Mouse (Mus musculus): ENCODE data around the gene Naa80. TPM values are rescaled to one million over a fixed set of nuclear protein-coding genes. Genes with fewer than 3 reads are reported as not detected.

Gene Naa80
- polyA plus RNA-seq, 1 experiment: 18.6 TPM

DNA sequence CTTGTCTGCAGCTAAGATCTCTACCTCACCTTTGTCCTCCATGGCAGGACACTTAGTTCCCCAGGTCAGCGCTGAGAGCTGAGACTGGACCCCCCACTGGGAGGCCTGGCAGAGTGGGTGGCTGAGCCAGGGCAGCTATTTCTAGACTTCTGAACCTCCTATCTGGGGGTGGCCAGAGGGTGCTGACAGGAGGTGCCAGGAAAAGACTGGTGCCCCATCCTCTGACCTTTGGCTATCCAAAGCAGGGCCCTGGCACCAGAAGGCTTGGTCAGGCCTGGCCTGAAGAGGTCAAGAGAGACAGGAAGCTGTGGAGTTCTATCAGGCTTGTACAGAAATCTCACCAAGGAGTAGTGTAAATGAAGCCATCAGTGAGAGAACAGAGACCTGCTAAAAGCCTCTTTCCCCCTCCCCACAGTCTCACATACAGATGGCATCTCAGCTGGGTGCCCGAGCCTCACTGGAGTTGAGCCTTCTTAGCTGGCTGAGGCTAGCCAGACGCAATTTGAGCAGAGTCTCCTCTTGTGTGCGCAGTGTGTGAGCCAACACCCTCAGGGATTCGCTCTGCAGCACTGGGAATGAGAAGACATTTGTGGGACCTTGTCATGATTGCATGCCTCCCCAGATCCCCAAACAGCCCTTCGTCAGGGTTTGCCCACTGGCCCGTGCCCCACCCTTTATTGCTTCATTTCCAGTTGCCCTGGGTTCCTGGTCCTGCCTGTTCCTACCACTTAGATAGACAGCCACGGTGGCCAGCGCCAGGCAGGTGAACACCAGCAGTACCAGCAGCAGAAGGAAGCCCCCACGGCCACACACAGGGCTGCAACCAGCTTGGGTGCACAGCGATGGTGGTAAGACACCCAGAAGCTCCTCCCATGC lies 14.7 kb downstream of the Naa80 start:
- Histone ChIP-seq H3K9ac (ENCODE audit: low read depth, poor library complexity, severe bottlenecking) (no peak overlapping the region), H3K27ac (ENCODE audit: insufficient read depth, low read length) (no peak overlapping the region), H3K4me1 (ENCODE audit: control insufficient read depth, insufficient read depth, low read length) (no peaks in the 10 kb centered on the region), H3K9me3 (replicated peaks; ENCODE audit: control insufficient read depth, insufficient read depth, low read length, poor library complexity, severe bottlenecking) (peaks cover 13% of the 10 kb centered on the region), H3K4me3 (ENCODE audit: low read depth, low read length) (no peak overlapping the region), H3K36me3 (ENCODE audit: control insufficient read depth, insufficient read depth, low read length, poor library complexity, severe bottlenecking) (peaks cover 35% of the 10 kb centered on the region), H3K27me3 (ENCODE audit: control insufficient read depth, insufficient read depth, low read length, poor library complexity, severe bottlenecking) (no peaks in the 10 kb centered on the region)
- TF ChIP-seq CTCF (IDR thresholded peaks at IDR 0.05; ENCODE audit: low read depth, low read length) (no peak), POLR2A (IDR thresholded peaks at IDR 0.05; ENCODE audit: insufficient read depth, low read length) (no peak), EP300 (IDR thresholded peaks at IDR 0.05; ENCODE audit: insufficient read depth, low read depth, low read length) (no peak)

DNA sequence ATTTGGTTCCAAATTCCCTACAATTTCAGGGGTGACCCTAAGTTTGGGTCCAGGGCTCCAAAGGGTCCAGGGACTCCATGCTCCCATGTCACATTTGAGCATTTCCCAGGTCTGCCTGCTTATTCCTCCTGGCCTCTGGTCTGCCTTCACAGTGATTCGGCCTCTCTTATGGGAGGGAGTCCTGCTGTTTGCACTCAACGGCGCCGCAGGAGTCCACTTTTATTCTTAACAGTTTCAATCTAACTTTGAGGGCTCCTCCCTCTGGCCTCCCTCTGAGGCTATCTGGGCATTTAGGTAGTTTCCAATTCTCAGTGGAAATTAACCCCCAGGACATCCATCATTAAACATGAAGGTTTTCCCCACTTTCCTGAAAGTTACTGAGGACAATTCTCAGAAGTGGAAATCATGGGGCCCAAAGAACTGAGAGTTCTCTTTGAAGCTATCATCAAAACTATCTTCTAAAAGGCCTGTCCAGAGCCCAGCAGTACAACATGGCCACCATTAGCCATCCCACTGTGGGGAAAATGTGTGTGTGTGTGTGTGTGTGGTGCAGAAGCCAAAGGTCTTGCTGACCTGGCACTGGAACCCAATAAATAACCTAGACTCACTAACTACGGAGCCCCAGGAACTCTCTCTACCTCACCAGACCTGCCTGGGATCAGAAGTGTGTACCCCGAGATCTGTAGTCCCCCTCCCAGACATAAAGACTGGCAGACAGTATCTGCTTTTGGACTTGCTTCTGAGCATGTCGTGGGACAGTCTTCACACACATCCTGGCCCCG lies 15.8 kb downstream of the Naa80 start:
- Histone ChIP-seq H3K36me3 (ENCODE audit: control insufficient read depth, insufficient read depth, low read length, poor library complexity, severe bottlenecking) (peaks cover 33% of the 10 kb centered on the region), H3K27ac (ENCODE audit: insufficient read depth, low read length) (no peak overlapping the region), H3K9me3 (replicated peaks; ENCODE audit: control insufficient read depth, insufficient read depth, low read length, poor library complexity, severe bottlenecking) (peaks cover 13% of the 10 kb centered on the region), H3K27me3 (ENCODE audit: control insufficient read depth, insufficient read depth, low read length, poor library complexity, severe bottlenecking) (no peaks in the 10 kb centered on the region), H3K4me1 (ENCODE audit: control insufficient read depth, insufficient read depth, low read length) (no peaks in the 10 kb centered on the region), H3K9ac (ENCODE audit: low read depth, poor library complexity, severe bottlenecking) (no peak overlapping the region), H3K4me3 (ENCODE audit: low read depth, low read length) (no peak overlapping the region)
- TF ChIP-seq CTCF (IDR thresholded peaks at IDR 0.05; ENCODE audit: low read depth, low read length) (no peak), EP300 (IDR thresholded peaks at IDR 0.05; ENCODE audit: insufficient read depth, low read depth, low read length) (no peak), POLR2A (IDR thresholded peaks at IDR 0.05; ENCODE audit: insufficient read depth, low read length) (no peak)

DNA sequence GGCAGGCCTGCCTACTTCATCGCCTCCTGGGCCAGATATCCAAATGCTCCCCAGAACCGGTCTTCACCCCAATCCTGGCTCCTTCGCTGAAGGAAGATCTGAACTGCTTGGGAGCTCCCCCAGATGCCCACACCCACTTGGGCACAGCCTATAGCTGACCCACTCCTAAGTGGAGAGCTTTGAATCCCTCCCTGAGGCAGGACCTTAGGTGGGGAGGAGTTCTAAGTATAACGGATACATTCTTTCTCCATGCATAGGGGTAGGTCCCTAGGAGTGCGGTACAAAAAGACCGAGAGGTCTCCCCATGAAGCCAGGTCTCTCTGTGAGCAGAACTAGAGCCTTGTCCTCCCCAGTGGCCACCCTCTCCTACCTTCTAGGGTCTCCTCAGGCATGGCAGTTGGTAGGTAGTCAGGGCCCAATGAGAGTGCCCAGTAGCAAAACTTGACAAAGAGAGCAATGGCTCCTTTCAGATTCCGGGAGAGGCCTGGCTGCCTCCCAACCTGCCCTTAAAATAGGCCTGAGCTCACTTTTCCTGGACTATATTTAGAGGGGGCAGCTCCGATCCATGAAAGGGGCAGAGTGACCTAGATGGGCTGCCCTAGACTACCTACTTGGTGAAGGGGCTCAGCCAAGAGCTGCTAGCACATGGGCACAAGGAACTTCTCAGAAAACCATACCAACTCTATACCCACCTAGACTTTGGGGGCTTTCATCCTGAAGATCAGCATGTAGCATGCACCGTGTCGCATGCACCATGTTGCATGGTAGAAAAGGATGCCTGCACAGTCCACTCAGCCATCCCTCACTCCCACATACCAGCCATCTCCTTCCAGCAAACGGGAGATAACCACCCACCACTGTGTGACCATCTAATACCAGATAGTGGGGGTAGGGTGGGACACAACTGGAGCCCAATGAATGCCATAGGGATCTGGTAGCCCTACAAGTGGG lies 18.2 kb downstream of the Naa80 start:
- Histone ChIP-seq H3K9ac (ENCODE audit: low read depth, poor library complexity, severe bottlenecking) (no peak overlapping the region), H3K27me3 (ENCODE audit: control insufficient read depth, insufficient read depth, low read length, poor library complexity, severe bottlenecking) (no peaks in the 10 kb centered on the region), H3K4me1 (ENCODE audit: control insufficient read depth, insufficient read depth, low read length) (peaks cover 2% of the 10 kb centered on the region), H3K36me3 (ENCODE audit: control insufficient read depth, insufficient read depth, low read length, poor library complexity, severe bottlenecking) (peaks cover 8% of the 10 kb centered on the region), H3K27ac (ENCODE audit: insufficient read depth, low read length) (no peak overlapping the region), H3K4me3 (ENCODE audit: low read depth, low read length) (no peak overlapping the region), H3K9me3 (replicated peaks; ENCODE audit: control insufficient read depth, insufficient read depth, low read length, poor library complexity, severe bottlenecking) (no peaks in the 10 kb centered on the region)
- no peak for TF ChIP-seq CTCF (IDR thresholded peaks at IDR 0.05; ENCODE audit: low read depth, low read length)
- TF ChIP-seq EP300 (IDR thresholded peaks at IDR 0.05; ENCODE audit: insufficient read depth, low read depth, low read length): no peak
- TF ChIP-seq POLR2A (IDR thresholded peaks at IDR 0.05; ENCODE audit: insufficient read depth, low read length): no peak

DNA sequence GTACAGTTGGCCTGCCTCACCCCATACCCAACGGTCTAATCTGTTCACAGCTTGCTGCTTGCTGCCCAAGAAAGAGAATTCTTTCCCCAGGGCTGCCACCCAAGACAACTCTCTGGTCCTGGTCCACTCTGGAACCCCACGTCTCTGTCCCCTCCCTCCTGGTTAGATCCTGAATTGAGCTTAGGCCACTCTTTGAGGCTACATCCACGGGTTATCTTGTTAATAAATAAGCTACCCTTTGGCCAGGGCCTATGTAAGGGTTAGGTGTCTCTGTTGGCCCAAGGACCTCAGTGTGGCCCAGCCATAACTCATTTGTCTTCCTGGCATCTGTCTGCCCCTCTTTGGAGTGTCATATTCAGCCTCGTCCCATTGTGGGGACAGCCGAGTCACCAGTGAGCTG lies 19.7 kb downstream of the Naa80 start:
- Histone ChIP-seq H3K9me3 (replicated peaks; ENCODE audit: control insufficient read depth, insufficient read depth, low read length, poor library complexity, severe bottlenecking) (no peaks in the 10 kb centered on the region), H3K9ac (ENCODE audit: low read depth, poor library complexity, severe bottlenecking) (no peak overlapping the region), H3K4me1 (ENCODE audit: control insufficient read depth, insufficient read depth, low read length) (peaks cover 2% of the 10 kb centered on the region), H3K27me3 (ENCODE audit: control insufficient read depth, insufficient read depth, low read length, poor library complexity, severe bottlenecking) (no peaks in the 10 kb centered on the region), H3K27ac (ENCODE audit: insufficient read depth, low read length) (no peak overlapping the region), H3K4me3 (ENCODE audit: low read depth, low read length) (peak overlapping the region; percentile 35), H3K36me3 (ENCODE audit: control insufficient read depth, insufficient read depth, low read length, poor library complexity, severe bottlenecking) (no peaks in the 10 kb centered on the region)
- TF ChIP-seq EP300 (IDR thresholded peaks at IDR 0.05; ENCODE audit: insufficient read depth, low read depth, low read length): no peak
- TF ChIP-seq POLR2A (IDR thresholded peaks at IDR 0.05; ENCODE audit: insufficient read depth, low read length): no peak

DNA sequence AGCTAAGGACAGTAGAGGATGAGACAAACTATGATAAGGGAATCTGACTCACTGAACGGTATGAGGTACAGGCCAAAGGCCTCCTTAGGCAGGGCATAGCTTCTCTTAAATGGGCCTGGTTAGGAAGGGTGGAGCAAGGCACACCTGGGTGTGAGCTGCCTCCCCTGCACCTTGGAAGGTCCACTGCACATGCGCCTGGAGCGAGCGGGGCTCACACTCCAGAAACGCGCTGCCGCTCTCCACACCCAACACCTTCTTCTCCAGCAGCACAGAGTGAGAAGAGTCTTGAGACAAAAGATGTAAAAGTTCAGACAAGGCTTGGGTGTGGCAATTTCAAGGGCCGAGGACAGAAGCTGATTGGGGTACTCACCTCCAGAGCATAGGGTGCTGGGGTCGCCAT lies 20.7 kb downstream of the Naa80 start:
- TF ChIP-seq CTCF (IDR thresholded peaks at IDR 0.05; ENCODE audit: low read depth, low read length) (no peak), POLR2A (IDR thresholded peaks at IDR 0.05; ENCODE audit: insufficient read depth, low read length) (no peak), EP300 (IDR thresholded peaks at IDR 0.05; ENCODE audit: insufficient read depth, low read depth, low read length) (no peak)
- peak overlapping the region; percentile 34 for H3K4me3 ChIP-seq (ENCODE audit: low read depth, low read length)

More for the DNA sequence above, 20.7 kb downstream of the Naa80 start:
- Histone ChIP-seq H3K27me3 (ENCODE audit: control insufficient read depth, insufficient read depth, low read length, poor library complexity, severe bottlenecking) (no peaks in the 10 kb centered on the region), H3K27ac (ENCODE audit: insufficient read depth, low read length) (no peak overlapping the region), H3K9ac (ENCODE audit: low read depth, poor library complexity, severe bottlenecking) (no peak overlapping the region), H3K36me3 (ENCODE audit: control insufficient read depth, insufficient read depth, low read length, poor library complexity, severe bottlenecking) (no peaks in the 10 kb centered on the region), H3K4me1 (ENCODE audit: control insufficient read depth, insufficient read depth, low read length) (peaks cover 5% of the 10 kb centered on the region), H3K9me3 (replicated peaks; ENCODE audit: control insufficient read depth, insufficient read depth, low read length, poor library complexity, severe bottlenecking) (no peaks in the 10 kb centered on the region)
